Mouse (Mus musculus): Measurements from ENCODE around the gene Gabrg3. TPM values are rescaled to one million over a fixed set of nuclear protein-coding genes. Genes with fewer than 3 reads are reported as not detected.

Gabrg3 gene
- polyA plus RNA-seq, 1 experiment = not detected

GRCm38 (mm10) chr7:56779122-56779521, 607.9 kb downstream of the Gabrg3 start:
- H3K4me1 ChIP-seq (ENCODE audit: control insufficient read depth, insufficient read depth, low read length) = no peaks in the 10 kb centered on the region
- H3K9ac ChIP-seq (ENCODE audit: low read depth, poor library complexity, severe bottlenecking) = no peak overlapping the region
- no peaks in the 10 kb centered on the region for H3K36me3 ChIP-seq (ENCODE audit: control insufficient read depth, insufficient read depth, low read length, poor library complexity, severe bottlenecking)
- no peaks in the 10 kb centered on the region for H3K9me3 ChIP-seq (replicated peaks; ENCODE audit: control insufficient read depth, insufficient read depth, low read length, poor library complexity, severe bottlenecking)
- H3K27me3 ChIP-seq (ENCODE audit: control insufficient read depth, insufficient read depth, low read length, poor library complexity, severe bottlenecking) = no peaks in the 10 kb centered on the region
- H3K27ac ChIP-seq (ENCODE audit: insufficient read depth, low read length) = no peak overlapping the region
- H3K4me3 ChIP-seq (ENCODE audit: low read depth, low read length) = no peak overlapping the region
- TF ChIP-seq CTCF (IDR thresholded peaks at IDR 0.05; ENCODE audit: low read depth, low read length) (no peak), POLR2A (IDR thresholded peaks at IDR 0.05; ENCODE audit: insufficient read depth, low read length) (no peak), EP300 (IDR thresholded peaks at IDR 0.05; ENCODE audit: insufficient read depth, low read depth, low read length) (no peak)

GRCm38 (mm10) chr7:56768216-56768615, 618.8 kb downstream of the Gabrg3 start:
- H3K4me1 ChIP-seq (ENCODE audit: control insufficient read depth, insufficient read depth, low read length) = no peaks in the 10 kb centered on the region
- no peaks in the 10 kb centered on the region for H3K27me3 ChIP-seq (ENCODE audit: control insufficient read depth, insufficient read depth, low read length, poor library complexity, severe bottlenecking)
- H3K9me3 ChIP-seq (replicated peaks; ENCODE audit: control insufficient read depth, insufficient read depth, low read length, poor library complexity, severe bottlenecking) = no peaks in the 10 kb centered on the region
- H3K36me3 ChIP-seq (ENCODE audit: control insufficient read depth, insufficient read depth, low read length, poor library complexity, severe bottlenecking) = no peaks in the 10 kb centered on the region
- TF ChIP-seq CTCF (IDR thresholded peaks at IDR 0.05; ENCODE audit: low read depth, low read length) = no peak
- no peak for TF ChIP-seq POLR2A (IDR thresholded peaks at IDR 0.05; ENCODE audit: insufficient read depth, low read length)
- TF ChIP-seq EP300 (IDR thresholded peaks at IDR 0.05; ENCODE audit: insufficient read depth, low read depth, low read length) = no peak
- no peak overlapping the region for H3K9ac ChIP-seq (ENCODE audit: low read depth, poor library complexity, severe bottlenecking)
- no peak overlapping the region for H3K4me3 ChIP-seq (ENCODE audit: low read depth, low read length)
- H3K27ac ChIP-seq (ENCODE audit: insufficient read depth, low read length) = no peak overlapping the region

- no peak for TF ChIP-seq CTCF (IDR thresholded peaks at IDR 0.05; ENCODE audit: low read depth, low read length)
- TF ChIP-seq EP300 (IDR thresholded peaks at IDR 0.05; ENCODE audit: insufficient read depth, low read depth, low read length) = no peak
- no peak for TF ChIP-seq POLR2A (IDR thresholded peaks at IDR 0.05; ENCODE audit: insufficient read depth, low read length)
- Histone ChIP-seq H3K27ac (ENCODE audit: insufficient read depth, low read length) (no peak overlapping the region), H3K9me3 (replicated peaks; ENCODE audit: control insufficient read depth, insufficient read depth, low read length, poor library complexity, severe bottlenecking) (no peaks in the 10 kb centered on the region), H3K9ac (ENCODE audit: low read depth, poor library complexity, severe bottlenecking) (no peak overlapping the region), H3K36me3 (ENCODE audit: control insufficient read depth, insufficient read depth, low read length, poor library complexity, severe bottlenecking) (no peaks in the 10 kb centered on the region), H3K4me1 (ENCODE audit: control insufficient read depth, insufficient read depth, low read length) (no peaks in the 10 kb centered on the region), H3K27me3 (ENCODE audit: control insufficient read depth, insufficient read depth, low read length, poor library complexity, severe bottlenecking) (no peaks in the 10 kb centered on the region), H3K4me3 (ENCODE audit: low read depth, low read length) (no peak overlapping the region)
Observed at GRCm38 (mm10) chr7:56767796-56768195, 619.2 kb downstream of the Gabrg3 start.

- no peak overlapping the region for H3K4me3 ChIP-seq (ENCODE audit: low read depth, low read length)
- no peaks in the 10 kb centered on the region for H3K4me1 ChIP-seq (ENCODE audit: control insufficient read depth, insufficient read depth, low read length)
- H3K27ac ChIP-seq (ENCODE audit: insufficient read depth, low read length) = no peak overlapping the region
- no peaks in the 10 kb centered on the region for H3K27me3 ChIP-seq (ENCODE audit: control insufficient read depth, insufficient read depth, low read length, poor library complexity, severe bottlenecking)
- H3K36me3 ChIP-seq (ENCODE audit: control insufficient read depth, insufficient read depth, low read length, poor library complexity, severe bottlenecking) = no peaks in the 10 kb centered on the region
- H3K9me3 ChIP-seq (replicated peaks; ENCODE audit: control insufficient read depth, insufficient read depth, low read length, poor library complexity, severe bottlenecking) = no peaks in the 10 kb centered on the region
- no peak overlapping the region for H3K9ac ChIP-seq (ENCODE audit: low read depth, poor library complexity, severe bottlenecking)
- TF ChIP-seq CTCF (IDR thresholded peaks at IDR 0.05; ENCODE audit: low read depth, low read length) = no peak
- no peak for TF ChIP-seq POLR2A (IDR thresholded peaks at IDR 0.05; ENCODE audit: insufficient read depth, low read length)
- TF ChIP-seq EP300 (IDR thresholded peaks at IDR 0.05; ENCODE audit: insufficient read depth, low read depth, low read length) = no peak
Observed at GRCm38 (mm10) chr7:56765612-56766445, 621.2 kb downstream of the Gabrg3 start.

GRCm38 (mm10) chr7:56729225-56729624, 657.8 kb downstream of the Gabrg3 start:
- H3K9ac ChIP-seq (ENCODE audit: low read depth, poor library complexity, severe bottlenecking) = no peak overlapping the region
- H3K27ac ChIP-seq (ENCODE audit: insufficient read depth, low read length) = no peak overlapping the region
- TF ChIP-seq POLR2A (IDR thresholded peaks at IDR 0.05; ENCODE audit: insufficient read depth, low read length) (no peak), EP300 (IDR thresholded peaks at IDR 0.05; ENCODE audit: insufficient read depth, low read depth, low read length) (no peak), CTCF (IDR thresholded peaks at IDR 0.05; ENCODE audit: low read depth, low read length) (no peak)
- H3K4me3 ChIP-seq (ENCODE audit: low read depth, low read length) = no peak overlapping the region
- H3K36me3 ChIP-seq (ENCODE audit: control insufficient read depth, insufficient read depth, low read length, poor library complexity, severe bottlenecking) = no peaks in the 10 kb centered on the region
- H3K4me1 ChIP-seq (ENCODE audit: control insufficient read depth, insufficient read depth, low read length) = no peaks in the 10 kb centered on the region
- H3K27me3 ChIP-seq (ENCODE audit: control insufficient read depth, insufficient read depth, low read length, poor library complexity, severe bottlenecking) = no peaks in the 10 kb centered on the region
- H3K9me3 ChIP-seq (replicated peaks; ENCODE audit: control insufficient read depth, insufficient read depth, low read length, poor library complexity, severe bottlenecking) = no peaks in the 10 kb centered on the region

Other genes starting within 250 kb of the Gabrg3 start
- 8.5 and 12.4 TPM in 2 replicates for gene Gabrb3, start 32.5 kb upstream of the Gabrg3 start, polyA plus RNA-seq (2011; ENCODE audit: insufficient read depth, insufficient read length, low read depth, missing spikeins)
- gene Gabra5, start 122.9 kb upstream of the Gabrg3 start, polyA plus RNA-seq (2011; ENCODE audit: insufficient read depth, insufficient read length, low read depth, missing spikeins) = 0.30 TPM in 1 of 2 replicates, not detected in the other